Mouse (Mus musculus): Measurements from ENCODE around the gene Tomm34.

- TF ChIP-seq POLR2A (IDR thresholded peaks at IDR 0.05; ENCODE audit: borderline replicate concordance, insufficient read depth, low read length) (no peak), CTCF (IDR thresholded peaks at IDR 0.05; ENCODE audit: borderline replicate concordance, insufficient read depth, low read depth, low read length) (no peak)
Observed at GRCm38 (mm10) chr2:164107125-164107874, 36.3 kb upstream of the Tomm34 start.

Data from cerebellum, adult 2 months (tissue).